Mouse (Mus musculus) cerebellum, adult 9-11 months (tissue): ENCODE measurements around the gene P4ha1.

Source experiments
- DNase-seq: peaks from one replicate; pipeline ENCODE4 v3.0.0; 2022

The P4ha1 gene

DNA sequence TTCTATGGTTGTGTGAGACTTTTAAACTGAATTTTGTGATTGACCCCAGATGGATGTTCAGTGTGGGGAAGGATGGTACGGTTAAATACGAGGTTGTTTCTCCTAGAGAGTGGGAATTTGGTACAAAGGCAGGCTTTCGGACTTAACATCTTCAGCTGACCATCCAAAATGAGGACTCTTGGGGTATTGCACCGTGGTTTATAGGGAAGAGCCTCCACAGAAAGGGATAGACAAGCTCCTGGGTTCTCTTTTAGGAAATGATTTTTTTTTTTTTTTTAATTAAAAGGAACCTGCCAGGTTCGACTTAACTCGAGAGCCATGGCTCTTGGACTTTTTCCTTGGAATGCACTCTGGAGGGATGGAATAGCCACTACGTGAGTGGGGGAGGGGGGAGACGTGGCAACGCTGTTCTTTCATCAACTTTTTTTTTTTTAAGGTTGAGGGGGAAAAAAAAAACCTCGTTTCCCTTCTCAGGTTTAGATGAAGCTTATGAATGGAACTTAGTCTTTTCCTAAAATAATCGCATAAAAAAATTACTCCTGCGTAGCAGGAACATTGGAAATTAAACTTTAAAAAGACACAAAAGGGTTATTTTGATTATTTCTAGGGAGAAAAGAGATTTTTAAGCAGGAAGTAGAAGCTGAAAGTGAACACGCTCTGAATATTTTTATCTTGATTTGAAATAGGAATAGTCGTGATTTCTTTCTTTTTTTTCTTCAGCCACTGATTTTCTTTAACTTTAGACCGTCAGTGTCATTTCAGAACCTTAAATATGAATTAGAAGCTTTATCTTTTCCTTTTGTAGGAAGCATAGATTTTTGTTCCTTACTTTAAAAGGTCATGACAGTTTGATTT lies 1.4 kb downstream of the P4ha1 start:
- DNase-seq: peak; percentile 19

DNA sequence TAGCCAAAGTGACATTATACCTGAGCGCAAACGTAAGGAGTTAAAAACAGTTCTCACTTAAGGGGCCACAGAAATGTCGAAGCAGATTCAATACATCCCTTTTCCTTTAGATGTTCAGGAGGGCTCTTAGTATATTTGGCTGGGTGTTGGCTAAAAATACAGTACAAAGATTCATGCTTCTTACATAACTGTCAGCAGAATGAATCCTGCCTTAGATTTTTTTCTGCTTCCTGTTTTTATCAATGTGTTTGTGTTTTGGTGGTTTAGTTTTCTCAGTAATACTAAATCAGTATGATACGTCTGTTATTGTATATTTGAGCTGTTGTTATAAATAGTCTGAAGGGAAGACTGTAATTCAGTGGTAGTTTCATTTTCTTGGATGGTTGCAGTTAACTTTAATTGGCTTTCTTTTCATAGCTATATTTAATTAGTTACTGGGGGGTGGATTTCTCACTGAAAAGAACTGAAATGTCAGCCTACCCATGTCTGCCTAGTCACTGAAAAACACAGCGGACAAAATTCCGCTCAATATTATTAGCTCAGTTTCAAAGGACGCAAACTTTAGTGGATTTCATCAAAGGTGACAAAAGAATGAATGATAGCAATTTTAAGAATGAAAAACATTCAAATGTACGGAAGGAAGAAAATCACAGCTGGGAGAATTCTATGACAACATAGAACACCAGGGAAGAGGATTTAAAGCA lies 3.7 kb downstream of the P4ha1 start:
- DNase-seq: no peak

DNA sequence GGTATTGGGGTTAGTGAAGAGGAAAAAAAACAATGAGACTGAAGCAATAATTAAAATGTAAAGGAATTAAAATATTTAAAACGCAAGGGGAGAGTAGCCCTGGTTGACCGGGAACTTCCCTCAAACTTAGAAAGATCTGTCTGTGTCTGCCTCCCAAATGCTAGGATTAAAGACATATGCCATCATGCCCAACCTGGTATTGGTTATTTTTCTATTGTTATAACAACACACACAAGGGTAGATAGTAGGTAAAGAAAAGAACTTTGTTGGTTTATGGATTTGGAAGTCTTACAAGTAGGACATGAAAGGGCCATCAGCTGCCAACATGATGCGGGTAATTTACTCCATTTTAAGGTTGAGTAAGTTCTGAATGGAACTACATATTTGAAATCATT lies 4.2 kb downstream of the P4ha1 start:
- no peak for DNase-seq

DNA sequence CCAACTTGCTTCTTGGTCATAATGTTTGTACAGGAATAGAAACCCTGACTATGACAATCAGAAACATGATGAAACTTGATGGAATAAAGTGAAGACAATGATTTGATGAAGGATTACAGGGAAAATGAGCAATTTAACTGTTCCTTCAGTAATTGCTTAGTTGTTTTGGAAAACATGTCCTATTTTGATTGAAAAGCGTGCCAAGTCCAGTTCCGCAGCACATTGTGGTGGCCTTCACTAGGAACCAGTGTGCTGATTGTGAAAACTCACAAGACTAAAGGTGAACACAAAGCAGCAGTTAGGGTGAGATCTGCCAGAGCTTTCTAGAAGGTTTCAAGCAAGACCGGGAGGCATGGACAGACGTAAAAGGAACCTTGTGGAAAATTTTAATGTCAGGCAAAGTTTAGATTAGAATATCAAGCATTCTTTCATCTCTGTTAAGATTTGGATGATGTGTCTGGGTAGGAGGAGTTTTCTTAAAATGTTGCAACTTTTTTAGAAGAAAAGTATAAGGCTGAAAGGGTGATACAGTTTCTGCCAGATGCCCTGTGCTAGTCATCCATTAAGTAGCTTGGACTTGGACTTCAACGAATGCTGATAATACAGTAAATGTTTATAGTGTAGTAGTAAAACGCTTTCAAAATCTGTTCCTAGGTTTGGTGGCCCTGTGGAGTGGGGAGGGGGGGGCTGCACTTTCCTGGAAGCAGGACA lies 8.6 kb downstream of the P4ha1 start:
- no peak for DNase-seq

DNA sequence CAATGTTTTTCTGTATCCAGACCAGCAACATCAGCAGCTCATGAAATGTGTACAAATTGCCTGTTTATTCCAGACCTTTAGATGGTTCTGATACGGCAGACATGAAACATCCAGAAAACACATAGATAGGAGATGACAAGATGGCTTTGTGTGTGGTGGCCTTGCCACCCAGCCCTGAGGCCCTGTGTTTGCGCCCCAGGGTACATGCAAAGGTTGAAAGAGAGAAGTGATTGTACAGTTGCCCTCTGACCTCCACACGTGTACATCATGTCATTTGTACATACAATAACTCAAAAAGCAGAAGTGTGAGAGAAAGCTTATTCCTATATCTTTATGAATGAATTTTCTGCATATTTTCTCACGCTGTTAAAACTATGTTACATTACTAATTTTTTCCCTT lies 10.3 kb downstream of the P4ha1 start:
- no peak for DNase-seq

DNA sequence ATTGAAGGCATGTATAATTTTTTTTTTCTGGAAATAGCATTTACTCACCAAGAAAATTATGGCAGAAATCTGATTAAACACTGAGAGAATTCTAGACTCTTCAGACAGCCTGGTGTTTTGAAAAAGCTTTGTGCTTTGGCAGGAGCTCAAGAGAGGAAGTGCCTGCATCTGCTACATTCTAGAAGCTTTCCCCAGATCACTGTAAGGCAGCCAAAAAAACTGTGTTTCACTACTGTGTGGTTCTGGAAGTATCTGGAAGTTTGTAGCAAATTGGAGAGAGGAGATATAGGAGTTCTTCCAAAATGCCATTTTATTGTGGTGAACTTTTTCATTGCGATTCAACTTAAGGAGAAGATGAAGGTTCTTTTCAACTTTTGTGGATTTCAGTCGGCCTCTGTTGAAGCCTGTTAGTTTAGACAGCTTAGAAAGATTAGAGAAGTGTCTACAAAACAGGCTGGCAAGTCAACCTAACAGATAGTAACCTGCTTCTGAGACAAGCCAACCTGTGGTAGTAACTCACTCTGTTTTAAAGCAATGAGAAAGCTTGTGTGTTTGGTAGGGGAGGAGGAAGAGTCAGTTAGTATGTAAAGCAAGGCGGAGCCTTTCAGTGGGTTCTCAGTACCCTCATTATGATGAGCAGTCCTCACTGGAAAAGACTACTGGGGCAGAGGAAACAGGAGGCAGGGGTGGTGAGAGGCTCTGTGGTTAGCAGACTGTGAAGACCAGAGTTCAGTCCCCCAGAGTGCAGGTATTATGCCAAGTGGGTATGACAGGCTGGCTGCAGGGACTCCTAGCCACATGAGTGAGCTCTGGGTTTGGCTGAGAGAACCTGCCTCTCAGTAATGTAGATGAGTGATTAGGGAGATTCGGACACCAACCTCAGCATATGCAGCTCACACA lies 12.1 kb downstream of the P4ha1 start:
- DNase-seq: peak; percentile 69

DNA sequence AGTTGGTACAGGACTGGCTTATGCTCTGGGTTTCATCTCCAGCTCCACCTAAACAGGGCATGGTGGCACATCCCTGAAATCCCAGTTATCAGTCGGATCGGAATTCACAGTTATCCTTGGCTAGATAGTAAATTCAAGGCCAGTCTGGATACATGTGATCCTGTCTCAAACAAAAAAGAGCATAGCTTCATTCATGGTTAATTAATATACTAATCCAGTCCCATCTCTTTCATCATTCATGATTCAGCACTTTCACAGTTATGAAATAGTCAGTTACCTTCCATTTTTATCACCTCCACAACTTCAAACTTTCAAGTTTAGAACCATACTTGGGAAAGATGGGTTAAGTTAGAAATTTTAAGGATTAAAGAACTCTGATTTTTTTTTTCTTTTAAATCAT lies 13.0 kb downstream of the P4ha1 start:
- DNase-seq: no peak

DNA sequence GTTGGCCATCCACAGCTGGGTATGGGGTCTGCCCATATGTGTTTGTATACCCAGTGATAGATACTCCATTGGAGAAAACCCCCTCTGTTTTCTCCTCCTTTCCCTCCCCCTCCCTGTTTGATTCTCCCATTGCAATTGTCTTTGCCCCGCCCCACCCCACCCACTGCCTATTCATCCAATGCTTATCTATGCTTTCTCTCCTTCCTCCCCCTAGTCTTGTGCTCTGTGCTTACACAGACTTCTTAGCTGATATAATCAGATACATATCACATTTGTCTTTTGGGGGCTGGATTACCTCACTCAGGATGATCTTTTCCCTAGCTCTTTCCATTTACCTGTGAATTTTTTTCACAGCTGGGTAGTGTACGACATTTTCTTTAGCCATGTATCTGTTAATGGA lies 23.5 kb downstream of the P4ha1 start:
- DNase-seq: no peak

DNA sequence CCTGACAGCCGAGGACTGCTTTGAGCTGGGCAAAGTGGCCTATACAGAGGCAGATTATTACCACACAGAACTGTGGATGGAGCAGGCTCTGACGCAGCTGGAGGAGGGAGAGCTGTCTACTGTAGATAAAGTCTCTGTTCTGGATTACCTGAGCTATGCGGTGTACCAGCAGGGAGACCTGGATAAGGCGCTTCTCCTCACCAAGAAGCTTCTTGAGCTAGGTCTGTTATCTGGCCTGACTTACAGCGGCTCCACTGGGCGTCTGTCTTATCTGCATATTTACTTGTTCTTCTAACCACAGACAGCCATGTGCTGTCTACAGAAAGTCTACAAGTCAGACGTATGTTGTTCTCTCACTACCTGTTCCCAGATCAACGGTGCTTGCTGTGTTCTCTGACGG lies 25.1 kb downstream of the P4ha1 start:
- no peak for DNase-seq

DNA sequence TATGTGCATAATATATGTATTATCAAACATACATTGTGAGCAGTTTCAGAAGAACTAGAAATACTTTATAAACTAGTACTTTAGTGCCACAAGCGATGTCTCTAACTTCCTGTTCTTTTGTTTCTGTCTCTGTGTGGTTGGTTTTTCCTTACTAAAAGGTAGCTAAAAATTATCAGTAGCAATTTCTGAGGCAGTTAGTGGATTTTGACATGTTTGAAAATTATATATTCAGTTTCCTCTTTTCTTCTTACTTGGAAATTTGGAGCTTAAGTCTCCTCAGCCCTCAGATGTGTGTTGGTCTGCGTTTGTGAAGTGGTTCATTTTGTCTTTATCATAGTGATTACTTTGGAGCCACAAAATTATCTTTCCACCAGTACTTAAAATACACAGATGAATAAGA lies 26.4 kb downstream of the P4ha1 start:
- no peak for DNase-seq

DNA sequence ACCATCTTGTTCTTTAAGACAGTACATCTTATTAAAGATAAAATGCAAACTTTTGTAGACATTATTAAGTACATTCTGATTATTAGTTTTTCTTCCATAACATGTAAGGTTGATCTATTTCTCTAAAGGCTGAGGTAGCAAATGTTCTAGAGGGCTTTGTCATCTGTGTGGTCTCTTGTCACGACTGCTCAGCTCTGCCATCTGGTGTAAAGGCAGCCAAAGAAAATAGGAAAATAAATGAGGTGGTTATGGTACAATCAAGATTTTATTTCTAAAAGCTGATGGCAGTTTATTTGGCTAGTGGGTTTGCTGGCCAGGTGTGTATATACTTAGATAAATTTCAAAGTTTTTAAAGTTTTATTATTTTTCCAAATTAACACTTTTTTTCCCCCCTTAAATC lies 30.0 kb downstream of the P4ha1 start:
- no peak for DNase-seq

DNA sequence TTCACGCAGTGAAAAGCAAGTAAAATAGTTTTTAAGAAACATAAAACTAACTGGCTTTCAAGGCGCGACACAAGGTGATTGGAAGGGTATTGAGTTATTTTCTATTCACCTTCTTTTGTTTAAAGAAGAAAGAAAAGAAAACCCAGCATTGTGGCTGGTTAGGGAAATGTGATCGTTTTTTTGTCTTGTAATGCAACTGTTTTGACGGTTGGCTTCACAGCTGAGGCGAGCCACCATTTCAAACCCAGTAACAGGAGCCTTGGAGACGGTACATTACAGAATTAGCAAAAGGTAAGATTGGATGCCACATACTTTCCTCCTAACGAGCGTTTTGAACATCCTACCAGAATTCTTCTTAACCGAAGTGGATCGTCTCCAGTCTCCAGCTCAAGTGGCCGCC lies 31.0 kb downstream of the P4ha1 start:
- DNase-seq: no peak

DNA sequence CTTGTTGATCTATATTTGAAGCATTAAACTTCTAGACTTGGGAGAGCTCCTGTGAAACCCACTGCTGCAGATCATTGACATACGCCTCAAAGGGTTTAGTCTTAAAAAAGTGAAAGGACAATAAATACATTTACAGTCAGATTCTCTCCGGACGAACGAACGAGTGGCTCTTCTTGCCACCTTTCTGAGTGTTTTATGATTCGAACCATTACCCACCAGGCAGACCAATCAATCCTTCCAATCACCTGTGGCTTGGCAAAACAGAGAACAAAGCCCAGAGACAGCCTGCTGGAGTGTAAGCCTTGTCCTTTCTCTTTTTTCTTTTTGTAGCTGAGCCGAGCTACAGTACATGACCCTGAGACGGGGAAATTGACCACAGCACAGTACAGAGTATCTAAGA lies 31.9 kb downstream of the P4ha1 start:
- DNase-seq: no peak

DNA sequence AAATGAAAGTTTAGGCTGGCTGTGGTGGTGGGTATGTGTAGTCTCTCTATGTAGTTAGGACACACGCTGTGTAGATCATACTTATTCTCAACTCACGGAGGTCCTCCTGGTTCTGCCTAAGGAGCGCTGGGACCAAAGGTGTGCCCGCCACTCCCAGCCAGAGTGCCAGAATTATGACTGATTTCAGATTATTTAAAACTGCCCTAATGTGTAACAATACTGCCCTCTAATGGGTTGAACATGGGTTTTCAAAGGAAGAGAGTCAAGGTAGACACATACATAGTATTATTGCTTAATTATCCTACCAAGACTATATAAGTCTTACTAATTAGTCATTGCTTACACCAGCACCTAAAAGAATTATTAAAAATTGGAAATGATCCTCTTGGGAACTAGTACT lies 35.6 kb downstream of the P4ha1 start:
- no peak for DNase-seq

DNA sequence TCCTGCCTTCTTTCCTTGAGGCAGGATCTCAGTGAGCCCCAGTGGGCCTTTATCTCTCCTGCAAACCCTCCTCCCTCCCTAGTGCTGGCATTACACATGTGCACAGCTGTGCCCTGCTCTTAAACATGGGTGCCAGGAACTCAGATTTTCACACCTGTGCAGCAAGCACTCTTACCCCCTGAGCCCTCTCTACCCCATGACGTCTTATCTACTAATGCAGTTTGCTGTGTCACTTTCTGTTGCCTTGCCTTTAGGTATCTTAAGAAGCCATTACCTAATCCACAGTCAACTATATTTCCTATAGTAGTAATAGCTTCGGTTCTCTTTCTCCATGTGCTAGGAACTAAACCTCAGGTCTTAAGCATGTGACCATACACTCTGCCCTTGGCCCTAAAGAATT lies 40.1 kb downstream of the P4ha1 start:
- no peak for DNase-seq

DNA sequence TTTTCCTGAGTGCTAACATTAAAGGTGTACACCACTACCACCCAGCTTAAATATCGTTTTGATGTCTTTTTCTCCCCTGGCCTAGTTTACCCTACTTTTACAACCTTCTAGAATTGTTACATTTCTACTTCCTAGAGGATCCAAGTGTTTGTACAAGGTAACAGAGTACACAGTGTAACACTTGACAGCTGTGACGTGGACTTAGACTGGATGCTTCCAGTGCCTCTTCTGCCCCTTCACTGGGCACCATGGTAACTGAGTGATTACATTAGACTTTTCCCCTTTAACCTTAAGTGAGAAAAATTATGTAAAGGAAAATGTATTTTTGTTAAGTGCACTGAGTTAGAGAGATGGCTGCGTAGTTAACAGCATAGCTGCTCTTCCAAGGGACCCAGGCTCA lies 41.5 kb downstream of the P4ha1 start:
- DNase-seq: no peak

DNA sequence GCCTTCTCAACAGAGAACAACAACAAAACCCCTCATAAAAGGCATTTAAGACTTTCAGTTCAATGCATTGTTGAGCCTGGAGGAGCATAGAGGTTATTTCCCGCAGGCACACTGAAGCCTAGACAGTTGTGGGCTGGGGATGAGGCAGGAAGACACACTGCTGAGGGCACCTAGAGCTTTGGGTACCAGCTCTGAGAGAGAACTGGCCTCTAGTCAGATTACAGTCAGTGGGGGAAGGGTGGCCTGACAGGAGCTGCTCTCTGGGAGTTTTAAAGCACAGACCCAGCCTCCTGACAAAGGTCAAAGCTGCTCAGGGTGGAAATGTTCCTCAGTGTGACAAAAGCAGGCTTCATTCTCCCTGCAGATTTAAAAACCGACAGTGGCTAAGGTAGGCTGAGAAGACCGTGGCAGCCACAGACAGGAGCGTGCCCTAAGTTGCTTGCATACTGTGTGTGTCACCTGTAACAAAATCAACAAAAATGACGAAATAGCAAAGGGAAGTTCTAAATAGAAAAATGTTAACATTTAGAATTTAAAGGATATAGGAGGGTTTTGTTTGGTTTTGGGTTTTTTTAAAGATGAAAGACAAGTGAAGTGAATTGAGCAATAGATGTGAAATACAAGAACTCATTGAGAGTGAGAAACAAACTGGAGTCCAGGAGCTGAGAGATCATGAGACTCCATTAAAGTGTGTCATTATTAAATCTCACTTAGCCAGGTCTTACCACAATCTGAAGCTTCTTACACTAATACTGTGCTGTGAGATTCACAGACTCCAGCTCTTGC lies 42.9 kb downstream of the P4ha1 start:
- DNase-seq: no peak

DNA sequence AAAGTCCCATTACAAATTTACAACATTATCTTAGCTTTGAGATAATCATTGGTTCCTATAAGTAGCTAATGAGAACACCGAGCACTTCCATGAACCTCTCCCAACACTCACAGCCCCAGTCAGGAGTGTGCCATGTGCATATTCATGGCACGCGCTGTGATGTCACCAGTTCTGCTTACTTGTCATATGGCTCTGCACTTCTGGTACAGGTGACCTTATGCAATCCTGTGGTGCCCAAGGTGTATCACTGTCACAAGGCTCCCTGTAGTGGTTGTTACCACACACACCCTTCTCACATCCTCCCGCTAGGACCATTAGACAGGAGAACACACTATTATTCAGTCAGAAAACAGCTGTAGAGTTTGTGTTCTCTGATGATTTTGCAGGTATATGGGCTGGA lies 43.6 kb downstream of the P4ha1 start:
- DNase-seq: no peak

DNA sequence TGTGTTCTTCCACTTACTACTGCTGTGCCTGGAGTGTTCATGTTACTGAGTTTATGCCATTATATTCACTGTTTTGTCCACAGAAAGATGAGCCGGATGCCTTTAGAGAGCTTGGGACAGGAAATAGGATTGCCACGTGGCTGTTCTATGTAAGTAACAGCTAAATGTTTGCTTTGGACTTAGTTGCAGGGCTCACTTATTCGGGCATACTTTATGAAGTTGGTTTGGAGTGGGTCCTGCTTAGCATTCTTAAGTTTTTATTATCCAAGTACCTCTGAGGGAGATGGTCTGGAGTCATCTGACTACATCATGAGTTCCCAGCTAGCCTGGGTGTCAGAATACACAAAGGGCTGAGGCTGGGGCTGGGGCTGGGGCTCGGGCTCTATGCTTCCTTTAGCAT lies 44.1 kb downstream of the P4ha1 start:
- DNase-seq: no peak

DNA sequence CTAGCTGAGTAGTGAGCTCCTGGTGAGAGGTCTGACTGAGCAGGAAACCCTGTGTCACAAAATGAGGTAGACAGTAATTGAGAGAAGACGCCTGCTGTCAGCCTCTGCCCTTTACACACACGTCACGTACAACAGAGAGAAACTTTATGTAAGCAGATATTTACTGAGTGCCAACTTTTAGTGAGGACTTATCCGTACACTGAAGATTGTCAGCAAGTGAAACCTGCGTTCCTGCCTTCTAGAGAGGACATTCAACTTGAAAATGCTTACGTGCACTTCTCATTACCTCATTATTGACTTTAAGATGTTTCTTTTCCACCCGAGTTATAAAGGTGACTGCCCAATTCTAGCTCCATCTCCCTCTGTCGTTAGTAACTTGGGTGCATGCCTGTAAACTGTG lies 45.6 kb downstream of the P4ha1 start:
- DNase-seq: no peak

DNA sequence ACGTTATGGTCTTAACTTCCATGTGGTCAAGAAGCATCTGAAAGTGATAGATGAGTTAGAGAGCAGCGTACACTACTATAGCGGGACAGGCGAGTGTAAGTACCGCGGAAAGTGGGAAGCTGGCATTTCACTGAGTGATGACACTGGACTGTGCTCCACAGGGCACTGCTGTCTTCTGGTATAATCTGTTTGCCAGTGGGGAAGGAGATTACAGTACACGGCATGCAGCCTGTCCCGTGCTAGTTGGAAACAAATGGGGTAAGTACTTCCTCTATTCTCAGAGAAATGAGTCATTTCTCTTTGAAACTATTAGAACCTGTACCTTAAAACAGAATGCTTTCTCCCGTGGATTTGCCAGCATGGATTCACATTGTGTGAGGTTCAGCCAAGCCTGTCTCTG lies 46.3 kb downstream of the P4ha1 start:
- DNase-seq: no peak

DNA sequence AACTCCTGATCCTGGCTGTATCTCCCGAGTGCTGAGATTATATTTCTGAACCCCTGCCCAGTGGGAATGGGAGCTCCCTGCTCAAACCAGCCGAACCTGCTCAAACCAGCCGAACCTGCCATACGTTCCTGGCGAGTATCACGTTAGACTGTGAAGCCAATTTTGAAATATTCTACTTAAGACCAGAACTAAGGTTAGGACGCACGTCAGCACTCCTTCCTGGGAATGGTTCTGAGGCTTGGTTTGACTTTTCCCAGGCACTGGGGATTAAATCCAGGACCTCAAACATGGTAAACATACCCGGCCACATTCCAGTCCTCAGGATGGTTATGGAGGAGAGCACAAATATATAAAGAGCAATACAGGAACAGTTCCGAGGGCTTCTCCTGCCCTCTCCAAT lies 54.8 kb downstream of the P4ha1 start:
- DNase-seq: no peak
